Mouse (Mus musculus) MEL (cell line): ENCODE measurements at regions not wholly inside any gene's neighbourhood (a gene's known extent, or its start where the extent isn't known, plus 50 kb on each side); places are given as distances from the start of the nearest gene placed in this dataset.

Experiments
- EP300 ChIP-seq, 2 experiments: IDR thresholded peaks; 2 replicates each; pipeline ENCODE4 v1.6.1; 2011; ENCODE audit warnings: improper control_type of control experiment in 2 of 2, low read length in 2 of 2, low read depth in 1 of 2, mild to moderate bottlenecking in 1 of 2
- KAT2A ChIP-seq: conservative IDR thresholded peaks from 2 replicates; pipeline ENCODE4 v1.6.1; 2012; ENCODE audit warnings: low read depth, low read length, improper control_type of control experiment, inconsistent platforms
- MAX ChIP-seq: IDR thresholded peaks from 2 replicates; pipeline ENCODE4 v1.6.1; 2011; ENCODE audit warnings: low read length, improper control_type of control experiment
- MEF2A ChIP-seq: IDR thresholded peaks from 2 replicates; pipeline ENCODE4 v1.6.1; 2014; ENCODE audit warnings: low read depth, mild to moderate bottlenecking, inconsistent platforms, low read length, improper control_type of control experiment; ENCODE audit not compliant: poor library complexity, insufficient replicate concordance, severe bottlenecking; ENCODE audit errors: extremely low read depth
- USF2 ChIP-seq, 2 experiments: IDR thresholded peaks; 2 replicates each; pipeline ENCODE4 v1.6.1; 2011 to 2012; ENCODE audit warnings: improper control_type of control experiment in 2 of 2, low read length in 2 of 2, borderline replicate concordance in 1 of 2, inconsistent platforms in 1 of 2, low read depth in 1 of 2, mild to moderate bottlenecking in 1 of 2; ENCODE audit not compliant: insufficient read depth in 1 of 2

DNA sequence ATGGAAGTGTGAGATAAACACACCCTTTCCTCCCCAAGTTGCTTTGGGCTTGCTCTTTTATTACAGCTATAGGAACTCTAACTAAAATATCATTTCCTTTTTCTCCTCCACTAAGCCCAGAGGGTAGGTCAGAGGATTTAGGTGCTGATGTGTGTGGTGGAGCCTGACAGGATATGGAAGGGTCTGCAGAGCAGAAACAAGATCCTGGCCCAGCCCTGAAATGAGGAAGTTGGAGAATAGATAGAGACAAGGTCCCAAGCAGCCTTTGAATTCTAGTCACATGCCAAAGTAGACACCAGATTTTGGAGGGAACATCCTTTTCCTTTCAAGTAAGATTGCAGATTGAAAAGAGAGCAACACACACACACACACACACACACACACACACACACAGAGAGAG is 132.4 kb downstream of the Bmp2 start:
- peak; percentile 29 to 42; a peak in 2 of 4 replicates for TF ChIP-seq EP300 (IDR thresholded peaks at IDR 0.05; ENCODE audit: low read depth in 1 of 2, low read length in 2 of 2)
- TF ChIP-seq MEF2A: no peak
- TF ChIP-seq USF2 (IDR thresholded peaks at IDR 0.05; ENCODE audit: borderline replicate concordance in 1 of 2, insufficient read depth in 1 of 2, low read depth in 1 of 2, low read length in 2 of 2): no peak
- TF ChIP-seq KAT2A: no peak
- peak; percentile 75 for TF ChIP-seq MAX
